ENCODE assay signal across 18 mouse cellular contexts in the genomic region with DNA sequence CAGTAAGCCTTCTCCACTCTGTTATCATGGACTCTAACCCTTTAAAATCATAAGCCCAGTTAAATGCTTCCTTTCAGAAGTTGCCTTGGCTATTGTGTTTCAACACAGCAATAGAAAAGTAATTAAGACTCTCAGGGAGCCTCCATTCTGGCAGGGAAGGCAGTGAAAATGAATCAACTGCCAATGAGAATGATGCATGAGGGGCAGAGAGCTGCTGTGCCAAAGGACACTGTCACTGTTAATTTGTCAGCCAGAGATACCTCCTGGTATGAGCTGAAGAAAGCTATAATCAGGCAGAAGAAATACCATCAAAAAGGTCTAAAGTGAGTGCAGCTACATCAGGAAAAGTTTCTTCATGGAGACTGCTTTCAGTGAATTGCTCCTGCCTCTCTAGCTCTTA. TPM values are rescaled to one million over a fixed set of nuclear protein-coding genes. Genes with fewer than 3 reads are reported as not detected.
"Had no signal": no experiment of that assay in that cellular context is flagged by ENCODE, and none has a peak within 500 bp of the region (broad histone marks: within the 10 kb centered on the region; RNA-seq: fewer than 3 reads in every experiment).

No protein-coding gene starts in this region.

- H3K9me3 ChIP-seq: lung, embryonic 15.5 days; midbrain, embryonic 13.5 days; midbrain, embryonic 15.5 days; neural tube, embryonic 12.5 days had no signal

- H3K27ac ChIP-seq: lung, embryonic 15.5 days; macrophage; midbrain, embryonic 13.5 days; midbrain, embryonic 15.5 days; neural tube, embryonic 12.5 days had no signal

- H3K4me2 ChIP-seq: lung, embryonic 15.5 days; midbrain, embryonic 11.5 days; midbrain, embryonic 13.5 days; midbrain, embryonic 15.5 days; neural tube, embryonic 12.5 days had no signal

- ATAC-seq: liver, postnatal 0 days; lung, postnatal 0 days; midbrain, embryonic 13.5 days; midbrain, embryonic 15.5 days had no signal

- H3K4me3 ChIP-seq: lung, embryonic 15.5 days; megakaryocyte, embryonic 14.5 days; midbrain, embryonic 13.5 days; midbrain, embryonic 15.5 days; neural tube, embryonic 12.5 days had no signal

- H3K36me3 ChIP-seq: lung, embryonic 15.5 days; midbrain, embryonic 13.5 days; midbrain, embryonic 15.5 days; neural tube, embryonic 12.5 days had no signal

- H3K4me1 ChIP-seq: lung, embryonic 15.5 days; megakaryocyte, embryonic 14.5 days; midbrain, embryonic 13.5 days; midbrain, embryonic 15.5 days; neural tube, embryonic 12.5 days had no signal

- H3K27me3 ChIP-seq: lung, embryonic 15.5 days; midbrain, embryonic 13.5 days; midbrain, embryonic 15.5 days; neural tube, embryonic 12.5 days had no signal

- DNase-seq: liver, postnatal 0 days; lung, adult 2 months; lung, postnatal 14 days; lung, postnatal 36 days; right cerebral cortex, postnatal 14 days; spleen, adult 18-20 months; thymus, adult 18-20 months; thymus, postnatal 14 days; thymus, postnatal 36 days had no signal

- H3K9ac ChIP-seq: liver, postnatal 0 days; lung, embryonic 15.5 days; midbrain, embryonic 13.5 days; midbrain, embryonic 15.5 days; neural tube, embryonic 12.5 days had no signal

RNA-seq across cellular contexts. Expression of gene Sox13, which starts 36.8 kb away (rescaled TPM):
- total RNA-seq: monocyte, adult 5-6 weeks had no signal
